ENCODE assay signal across 35 mouse cellular contexts in the genomic region with DNA sequence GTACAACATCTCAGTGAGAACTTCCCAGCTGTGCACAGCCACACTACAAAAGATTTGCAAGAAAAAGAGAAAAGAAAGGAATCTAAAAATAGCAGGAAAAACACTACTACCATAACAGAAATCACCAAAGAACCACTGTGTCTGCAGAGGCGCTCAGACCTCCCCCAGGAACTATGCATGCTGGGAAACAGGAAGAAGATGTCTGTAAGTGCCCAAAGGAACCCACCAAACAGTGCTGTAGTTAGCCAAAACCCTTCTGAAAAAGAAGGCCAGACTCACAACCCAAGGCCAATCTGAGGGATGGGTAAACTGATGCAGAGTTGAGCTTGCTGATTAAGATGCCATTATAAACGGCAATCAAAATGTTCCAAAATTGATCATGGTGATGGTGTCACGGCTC. TPM values are rescaled to one million over a fixed set of nuclear protein-coding genes. Genes with fewer than 3 reads are reported as not detected.
"Had no signal": no experiment of that assay in that cellular context is flagged by ENCODE, and none has a peak within 500 bp of the region (broad histone marks: within the 10 kb centered on the region; RNA-seq: fewer than 3 reads in every experiment).

No protein-coding gene starts in this region.

- H3K4me1 ChIP-seq: limb, embryonic 10.5 days; limb, embryonic 13.5 days; liver, embryonic 12.5 days; liver, embryonic 13.5 days; liver, embryonic 15.5 days; lung, embryonic 15.5 days; megakaryocyte, embryonic 14.5 days; midbrain, embryonic 10.5 days; midbrain, embryonic 12.5 days; midbrain, embryonic 13.5 days; neural tube, embryonic 12.5 days; neural tube, embryonic 13.5 days had no signal

- H3K4me3 ChIP-seq: limb, embryonic 10.5 days; limb, embryonic 12.5 days; limb, embryonic 13.5 days; limb, embryonic 15.5 days; liver, embryonic 12.5 days; liver, embryonic 13.5 days; liver, embryonic 15.5 days; lung, embryonic 15.5 days; megakaryocyte, embryonic 14.5 days; midbrain, embryonic 10.5 days; midbrain, embryonic 12.5 days; midbrain, embryonic 13.5 days; midbrain, embryonic 15.5 days; myocyte; neural tube, embryonic 12.5 days; neural tube, embryonic 13.5 days had no signal

- ATAC-seq: liver, embryonic 12.5 days; liver, postnatal 0 days; lung, postnatal 0 days; midbrain, embryonic 13.5 days; midbrain, embryonic 15.5 days; midbrain, embryonic 16.5 days had no signal

- H3K4me2 ChIP-seq: limb, embryonic 12.5 days; limb, embryonic 13.5 days; limb, embryonic 15.5 days; liver, embryonic 11.5 days; liver, embryonic 12.5 days; liver, embryonic 13.5 days; liver, embryonic 15.5 days; lung, embryonic 14.5 days; lung, embryonic 15.5 days; midbrain, embryonic 11.5 days; midbrain, embryonic 12.5 days; midbrain, embryonic 13.5 days; midbrain, embryonic 15.5 days; neural tube, embryonic 12.5 days; neural tube, embryonic 13.5 days had no signal

- H3K9ac ChIP-seq: limb, embryonic 12.5 days; limb, embryonic 13.5 days; limb, embryonic 15.5 days; liver, embryonic 12.5 days; liver, embryonic 13.5 days; liver, embryonic 14.5 days; liver, embryonic 15.5 days; liver, postnatal 0 days; lung, embryonic 14.5 days; lung, embryonic 15.5 days; midbrain, embryonic 12.5 days; midbrain, embryonic 13.5 days; midbrain, embryonic 15.5 days; neural tube, embryonic 12.5 days; neural tube, embryonic 13.5 days had no signal

- H3K9me3 ChIP-seq: limb, embryonic 10.5 days; limb, embryonic 12.5 days; limb, embryonic 15.5 days; liver, embryonic 12.5 days; liver, embryonic 13.5 days; liver, embryonic 15.5 days; lung, embryonic 15.5 days; megakaryocyte, embryonic 14.5 days; midbrain, embryonic 10.5 days; midbrain, embryonic 12.5 days; midbrain, embryonic 13.5 days; midbrain, embryonic 15.5 days; neural tube, embryonic 12.5 days; neural tube, embryonic 13.5 days had no signal

- H3K27me3 ChIP-seq: limb, embryonic 12.5 days; limb, embryonic 13.5 days; limb, embryonic 15.5 days; liver, embryonic 12.5 days; liver, embryonic 13.5 days; liver, embryonic 15.5 days; lung, embryonic 15.5 days; midbrain, embryonic 12.5 days; midbrain, embryonic 13.5 days; midbrain, embryonic 15.5 days; neural tube, embryonic 12.5 days; neural tube, embryonic 13.5 days had no signal

- H3K27ac ChIP-seq: limb, embryonic 10.5 days; limb, embryonic 12.5 days; limb, embryonic 13.5 days; limb, embryonic 15.5 days; liver, embryonic 12.5 days; liver, embryonic 13.5 days; liver, embryonic 14.5 days; liver, embryonic 15.5 days; lung, embryonic 15.5 days; macrophage; midbrain, embryonic 10.5 days; midbrain, embryonic 12.5 days; midbrain, embryonic 13.5 days; midbrain, embryonic 15.5 days; neural tube, embryonic 12.5 days; neural tube, embryonic 13.5 days had no signal

- DNase-seq: left cerebral cortex, postnatal 4 days; liver; liver, embryonic 13.5 days; liver, postnatal 0 days; lung, adult 18-20 months; lung, adult 2 months; lung, embryonic 14.5 days; lung, postnatal 10 days; lung, postnatal 14 days; lung, postnatal 36 days; lung, postnatal 4 days; midbrain, embryonic 14.5 days had no signal

- H3K36me3 ChIP-seq: limb, embryonic 10.5 days; limb, embryonic 12.5 days; limb, embryonic 13.5 days; limb, embryonic 15.5 days; liver, embryonic 12.5 days; liver, embryonic 13.5 days; liver, embryonic 15.5 days; lung, embryonic 15.5 days; midbrain, embryonic 10.5 days; midbrain, embryonic 12.5 days; midbrain, embryonic 13.5 days; midbrain, embryonic 15.5 days; neural tube, embryonic 12.5 days; neural tube, embryonic 13.5 days had no signal

RNA-seq across cellular contexts. Expression of a gene that starts 47.5 kb away (rescaled TPM):
- total RNA-seq: megakaryocyte progenitor cell, adult 5-6 weeks; monocyte, adult 5-6 weeks had no signal
